Mouse (Mus musculus) lung, postnatal 0 days (tissue): ENCODE measurements around the gene Wdr64.

ENCODE experiments used
- CTCF ChIP-seq: IDR thresholded peaks from 2 replicates; pipeline ENCODE4 v1.5.1; 2016; ENCODE audit warnings: antibody characterized with exemption, mild to moderate bottlenecking
- EP300 ChIP-seq: IDR thresholded peaks from 2 replicates; pipeline ENCODE4 v1.6.1; 2016; ENCODE audit warnings: antibody characterized with exemption, mild to moderate bottlenecking, control low read depth

- TF ChIP-seq CTCF (no peak), EP300 (no peak)
Observed at GRCm38 (mm10) chr1:175716832-175717231, 18.4 kb downstream of the Wdr64 start.
